Mouse (Mus musculus) midbrain, embryonic 14.5 days (tissue): ENCODE measurements around the gene OR5BS1P. TPM values are rescaled to one million over a fixed set of nuclear protein-coding genes. Genes with fewer than 3 reads are reported as not detected.
A peak's percentile ranks its signal among the peaks of the same experiment; 100 is the strongest.
"Not testable (repeated sequence)": the region's sequence is repeated elsewhere in the genome, so short reads cannot be mapped to it uniquely, and the experiment has no call there.

Source experiments
- ATAC-seq: fragments of 200-750 bp; cut with Nextera tagmentation; 2 replicates; pipeline ENCODE4 v1.8.0; 2017; ENCODE audit warnings: moderate number of reproducible peaks, moderate library complexity; ENCODE audit not compliant: low FRiP score, low TSS enrichment
- DNase-seq: peaks from one replicate; pipeline ENCODE4 v3.0.0-alpha.2; 2015
- H3K27ac ChIP-seq: fragments of 300-500 bp; sonication (generic); replicated peaks from 2 replicates; pipeline ENCODE4 v1.5.1; 2014; ENCODE audit warnings: mild to moderate bottlenecking, low read depth, low read length, moderate library complexity
- H3K27me3 ChIP-seq: fragments of 300-500 bp; sonication (generic); 2 replicates; pipeline ENCODE4 v1.6.1; 2014; ENCODE audit warnings: low read length, control low read depth, mixed read lengths; ENCODE audit not compliant: control insufficient read depth, insufficient read depth
- H3K36me3 ChIP-seq: fragments of 300-500 bp; sonication (generic); 2 replicates; pipeline ENCODE4 v1.6.1; 2014; ENCODE audit warnings: low read length, control low read depth; ENCODE audit not compliant: control insufficient read depth, insufficient read depth
- H3K4me1 ChIP-seq: fragments of 300-500 bp; sonication (generic); 2 replicates; pipeline ENCODE4 v1.6.1; 2014; ENCODE audit warnings: mild to moderate bottlenecking, antibody characterized with exemption, low read length, control low read depth; ENCODE audit not compliant: control insufficient read depth, insufficient read depth
- H3K4me2 ChIP-seq: fragments of 300-500 bp; sonication (generic); 2 replicates; pipeline ENCODE4 v1.6.1; 2014; ENCODE audit warnings: mild to moderate bottlenecking, low read length, moderate library complexity
- H3K4me3 ChIP-seq: fragments of 300-500 bp; sonication (generic); replicated peaks from 2 replicates; pipeline ENCODE4 v1.5.1; 2014; ENCODE audit warnings: low read depth, low read length
- H3K9ac ChIP-seq: fragments of 300-500 bp; sonication (generic); replicated peaks from 2 replicates; pipeline ENCODE4 v1.6.1; 2014; ENCODE audit warnings: mild to moderate bottlenecking, low read length, moderate library complexity
- H3K9me3 ChIP-seq: fragments of 300-500 bp; sonication (generic); 2 replicates; pipeline ENCODE4 v1.6.1; 2016; ENCODE audit warnings: low read length, control low read depth, mixed read lengths; ENCODE audit not compliant: control insufficient read depth
- WGBS: fragments of 180-500 bp; shearing (Covaris S2); extraction: QIAGEN DNeasy Blood & Tissue Kit; methylation state at CpG from one replicate; pipeline ENCODE4 v1.1.7; 2014; 5-methylcytosine and 5-hydroxymethylcytosine counted together
- polyA plus RNA-seq: library from polyadenylated mRNA; unstranded; fragments of >200 nt; fragmentation: Nextera tagmentation; extraction: Ambion mirVana; gene quantifications from 2 replicates; pipeline ENCODE4 v1.2.1, GENCODE M21; 2014

Gene OR5BS1P
- polyA plus RNA-seq, 1 experiment from 2014 or later = not detected

- no peak overlapping the region for H3K27ac ChIP-seq
- peak; percentile 86 for DNase-seq
- H3K9me3 ChIP-seq = no peaks in the 10 kb centered on the region
- no peak for ATAC-seq
- H3K9ac ChIP-seq = no peak overlapping the region
- H3K27me3 ChIP-seq = no peaks in the 10 kb centered on the region
- 0 out of 2 replicates have a peak, but pooled peaks cover 3% of the 10 kb centered on the region for H3K4me1 ChIP-seq
- WGBS = 28% methylated on average over 25 of the region's 25 CpGs
- H3K4me2 ChIP-seq = peak overlapping the region; percentile 49
- no peak overlapping the region; the same call in 1 of the 2 replicates for H3K4me3 ChIP-seq
- no peaks in the 10 kb centered on the region for H3K36me3 ChIP-seq
Observed at GRCm38 (mm10) chr15:98510438-98511385, 41.0 kb downstream of the OR5BS1P start.

GRCm38 (mm10) chr15:98511386-98511928, 41.8 kb downstream of the OR5BS1P start:
- H3K27me3 ChIP-seq = no peaks in the 10 kb centered on the region
- H3K36me3 ChIP-seq = no peaks in the 10 kb centered on the region
- no peak overlapping the region for H3K4me3 ChIP-seq
- no peak for ATAC-seq
- H3K9me3 ChIP-seq = no peaks in the 10 kb centered on the region
- WGBS = 42% methylated on average over 13 of the region's 13 CpGs
- no peak overlapping the region for H3K9ac ChIP-seq
- no peak for DNase-seq
- no peak overlapping the region for H3K4me2 ChIP-seq
- H3K27ac ChIP-seq = no peak overlapping the region
- H3K4me1 ChIP-seq = 0 out of 2 replicates have a peak, but pooled peaks cover 3% of the 10 kb centered on the region

DNA sequence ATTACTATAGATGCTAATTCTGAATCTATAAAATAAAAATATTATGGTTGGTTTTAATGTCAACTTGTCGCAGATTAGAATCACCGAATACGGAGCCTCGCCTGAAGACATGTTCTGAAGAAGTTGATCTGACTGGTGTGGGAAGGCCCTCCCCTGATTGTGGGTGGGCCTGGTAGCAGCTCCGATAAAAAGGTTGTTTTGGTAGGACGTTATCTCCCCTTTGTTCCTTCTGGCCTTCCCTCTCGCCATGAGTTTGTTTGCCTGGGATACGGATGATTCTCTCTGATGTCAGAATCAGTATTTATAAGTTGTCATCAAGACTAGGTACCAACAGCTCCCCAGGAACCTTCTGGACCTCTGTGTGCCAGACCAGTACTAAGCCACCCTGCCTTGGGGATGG, 42.5 kb downstream of the OR5BS1P start:
- H3K9me3 ChIP-seq = no peaks in the 10 kb centered on the region
- DNase-seq = no peak
- no peaks in the 10 kb centered on the region for H3K27me3 ChIP-seq
- H3K4me2 ChIP-seq = no peak overlapping the region
- H3K9ac ChIP-seq = no peak overlapping the region
- 0 out of 2 replicates have a peak, but pooled peaks cover 3% of the 10 kb centered on the region for H3K4me1 ChIP-seq
- no peak overlapping the region for H3K27ac ChIP-seq
- no peak for ATAC-seq
- no peaks in the 10 kb centered on the region for H3K36me3 ChIP-seq
- WGBS = 36% methylated on average over 8 of the region's 8 CpGs
- H3K4me3 ChIP-seq = no peak overlapping the region

GRCm38 (mm10) chr15:98512799-98513321, 43.2 kb downstream of the OR5BS1P start:
- Histone ChIP-seq H3K36me3 (peaks cover 5% of the 10 kb centered on the region), H3K9me3 (no peaks in the 10 kb centered on the region), H3K4me2 (no peak overlapping the region), H3K9ac (no peak overlapping the region), H3K4me1 (0 out of 2 replicates have a peak, but pooled peaks cover 3% of the 10 kb centered on the region), H3K4me3 (no peak overlapping the region), H3K27me3 (no peaks in the 10 kb centered on the region), H3K27ac (no peak overlapping the region)
- no peak for ATAC-seq
- DNase-seq = no peak
- 57% methylated on average over 17 of the region's 17 CpGs for WGBS

- not testable (repeated sequence) for H3K27ac ChIP-seq, ATAC-seq, H3K4me3 ChIP-seq, H3K4me1 ChIP-seq, H3K4me2 ChIP-seq, H3K9me3 ChIP-seq, DNase-seq, H3K9ac ChIP-seq, H3K27me3 ChIP-seq
- WGBS = 63% methylated on average over 3 of the region's 3 CpGs
- H3K36me3 ChIP-seq = peaks cover 12% of the 10 kb centered on the region
Observed at GRCm38 (mm10) chr15:98513676-98514075, 44.0 kb downstream of the OR5BS1P start.

DNA sequence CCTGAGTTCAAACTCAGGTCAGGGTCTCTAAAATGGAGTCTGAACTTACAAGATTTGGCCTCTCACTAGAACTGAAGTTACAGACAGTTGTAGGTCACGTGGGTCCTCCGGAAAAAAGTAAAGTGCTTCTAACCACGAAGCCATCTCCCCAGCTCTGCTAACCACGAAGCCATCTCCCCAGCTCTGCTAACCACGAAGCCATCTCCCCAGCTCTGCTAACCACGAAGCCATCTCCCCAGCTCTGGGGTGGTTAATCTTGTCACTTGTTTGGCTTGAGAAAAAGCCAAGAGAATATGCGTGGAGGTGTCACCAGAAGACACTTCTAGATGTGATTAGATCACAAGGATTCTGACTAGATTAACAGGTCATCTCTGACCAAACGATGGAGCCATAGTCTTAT, 44.5 kb downstream of the OR5BS1P start:
- ATAC-seq = no peak
- 88% methylated on average over 8 of the region's 8 CpGs for WGBS
- H3K27me3 ChIP-seq = no peaks in the 10 kb centered on the region
- H3K9me3 ChIP-seq = no peaks in the 10 kb centered on the region
- DNase-seq = no peak
- no peak overlapping the region for H3K4me2 ChIP-seq
- no peak overlapping the region for H3K4me3 ChIP-seq
- H3K9ac ChIP-seq = no peak overlapping the region
- no peak overlapping the region for H3K27ac ChIP-seq
- peaks cover 12% of the 10 kb centered on the region for H3K36me3 ChIP-seq
- 0 out of 2 replicates have a peak, but pooled peaks cover 3% of the 10 kb centered on the region for H3K4me1 ChIP-seq

GRCm38 (mm10) chr15:98514845-98515244, 45.1 kb downstream of the OR5BS1P start:
- DNase-seq, H3K4me1 ChIP-seq, H3K4me2 ChIP-seq, H3K27ac ChIP-seq, H3K27me3 ChIP-seq, H3K4me3 ChIP-seq, ATAC-seq, H3K9ac ChIP-seq, H3K9me3 ChIP-seq: not testable (repeated sequence)
- peaks cover 17% of the 10 kb centered on the region for H3K36me3 ChIP-seq
- WGBS = 82% methylated on average over 2 of the region's 2 CpGs

DNA sequence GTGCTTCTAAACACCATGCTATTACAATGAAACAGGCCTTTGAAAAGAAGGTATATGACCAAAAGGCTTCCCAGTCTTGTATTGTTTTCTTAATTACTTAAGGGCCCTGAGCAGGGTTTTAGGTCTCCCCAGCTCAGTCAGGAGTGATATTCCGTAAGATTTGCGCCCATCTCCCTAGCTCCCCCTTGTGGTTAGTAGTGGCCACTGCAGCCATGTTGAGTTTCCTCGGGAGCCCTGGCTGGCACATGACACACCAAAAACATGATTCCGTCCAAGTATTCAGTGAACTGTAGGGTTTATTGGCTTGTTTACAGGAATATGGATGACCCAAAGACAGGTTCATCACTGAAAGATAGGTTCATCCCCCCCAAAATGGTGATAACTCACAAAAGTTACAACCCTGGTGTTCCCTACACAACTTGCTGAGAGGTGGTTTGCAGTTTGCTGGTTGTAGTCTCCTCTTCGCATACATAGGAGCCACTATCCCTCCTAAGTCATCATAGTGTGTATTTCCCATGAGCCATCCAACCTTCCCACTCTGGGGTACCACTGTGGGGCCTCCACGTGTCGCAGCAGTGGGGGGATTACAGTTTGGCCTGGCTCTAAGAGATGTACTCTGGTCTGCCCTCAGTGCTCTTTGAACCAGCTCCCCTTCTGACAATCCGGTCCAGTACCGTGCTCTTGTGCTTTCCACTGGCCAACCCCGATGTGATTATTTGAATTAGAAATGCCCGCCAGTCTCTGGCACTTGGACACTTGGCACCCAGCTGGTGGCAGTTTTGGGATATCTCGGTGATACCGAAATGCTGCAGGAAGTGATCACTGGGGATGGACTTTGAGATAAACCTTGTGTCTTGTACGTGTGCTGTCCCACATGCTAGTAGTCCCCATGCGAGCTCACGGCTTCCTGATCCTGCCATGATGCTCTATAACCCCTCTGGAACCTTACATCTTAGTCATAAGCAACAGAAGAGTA, 48.0 kb downstream of the OR5BS1P start:
- no peaks in the 10 kb centered on the region for H3K27me3 ChIP-seq
- no peaks in the 10 kb centered on the region for H3K9me3 ChIP-seq
- no peaks in the 10 kb centered on the region for H3K4me1 ChIP-seq
- 71% methylated on average over 16 of the region's 16 CpGs for WGBS
- H3K36me3 ChIP-seq = peaks cover 44% of the 10 kb centered on the region
- DNase-seq (peak; percentile 68), ATAC-seq (no peak)
- H3K4me3 ChIP-seq = no peak overlapping the region
- no peak overlapping the region for H3K27ac ChIP-seq
- no peak overlapping the region for H3K4me2 ChIP-seq
- H3K9ac ChIP-seq = no peak overlapping the region
